Mouse (Mus musculus) heart, postnatal 0 days (tissue): ENCODE results near the gene Hnrnpab.

Experiments
- CTCF ChIP-seq: IDR thresholded peaks from 2 replicates; pipeline ENCODE4 v1.5.1; 2016; ENCODE audit warnings: antibody characterized with exemption, control low read depth, low read depth
- EP300 ChIP-seq: IDR thresholded peaks from 2 replicates; pipeline ENCODE4 v1.6.1; 2016; ENCODE audit warnings: antibody characterized with exemption, low read depth

DNA sequence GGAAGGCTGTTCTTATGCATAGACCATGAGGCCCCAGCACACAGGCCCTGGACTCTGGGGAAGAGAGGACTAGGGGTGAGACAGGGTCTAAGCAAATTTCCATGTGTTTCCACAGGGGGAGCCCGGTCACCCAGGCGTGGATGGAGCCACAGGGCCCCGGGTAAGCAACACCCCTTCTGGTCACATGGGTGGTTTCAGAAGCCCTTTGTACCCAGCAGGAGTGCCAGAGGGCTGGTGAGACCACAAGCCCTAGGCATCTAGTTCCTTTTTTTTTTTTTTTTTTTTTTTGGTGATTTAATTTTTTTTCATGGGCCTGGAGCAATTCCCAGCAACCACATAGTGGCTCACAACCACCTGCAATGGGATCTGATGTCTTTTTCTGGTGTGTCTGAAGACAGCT, 41.6 kb downstream of the Hnrnpab start:
- TF ChIP-seq CTCF: no peak
- TF ChIP-seq EP300: no peak
